Mouse (Mus musculus): ENCODE measurements around the gene Stat2. TPM values are rescaled to one million over a fixed set of nuclear protein-coding genes. Genes with fewer than 3 reads are reported as not detected.
A peak's percentile ranks its signal among the peaks of the same experiment; 100 is the strongest.
"Not testable (repeated sequence)": the region's sequence is repeated elsewhere in the genome, so short reads cannot be mapped to it uniquely, and the experiment has no call there.

Stat2 gene
- polyA plus RNA-seq, 1 experiment: 29.7 TPM

- H3K27me3 ChIP-seq (ENCODE audit: control insufficient read depth, insufficient read depth, low read length, poor library complexity, severe bottlenecking): no peaks in the 10 kb centered on the region
- H3K36me3 ChIP-seq (ENCODE audit: control insufficient read depth, insufficient read depth, low read length, poor library complexity, severe bottlenecking): peaks cover 13% of the 10 kb centered on the region
- H3K4me1 ChIP-seq (ENCODE audit: control insufficient read depth, insufficient read depth, low read length): no peaks in the 10 kb centered on the region
- no peak for TF ChIP-seq EP300 (IDR thresholded peaks at IDR 0.05; ENCODE audit: insufficient read depth, low read depth, low read length)
- TF ChIP-seq CTCF (IDR thresholded peaks at IDR 0.05; ENCODE audit: low read depth, low read length): no peak
- TF ChIP-seq POLR2A (IDR thresholded peaks at IDR 0.05; ENCODE audit: insufficient read depth, low read length): no peak
- no peak overlapping the region for H3K27ac ChIP-seq (ENCODE audit: insufficient read depth, low read length)
- H3K4me3 ChIP-seq (ENCODE audit: low read depth, low read length): peak overlapping the region; percentile 74
- H3K9ac ChIP-seq (ENCODE audit: low read depth, poor library complexity, severe bottlenecking): peak overlapping the region; percentile 83
- H3K9me3 ChIP-seq (replicated peaks; ENCODE audit: control insufficient read depth, insufficient read depth, low read length, poor library complexity, severe bottlenecking): no peaks in the 10 kb centered on the region
Measured at GRCm38 (mm10) chr10:128323516-128323915, 53.2 kb downstream of the Stat2 start.

DNA sequence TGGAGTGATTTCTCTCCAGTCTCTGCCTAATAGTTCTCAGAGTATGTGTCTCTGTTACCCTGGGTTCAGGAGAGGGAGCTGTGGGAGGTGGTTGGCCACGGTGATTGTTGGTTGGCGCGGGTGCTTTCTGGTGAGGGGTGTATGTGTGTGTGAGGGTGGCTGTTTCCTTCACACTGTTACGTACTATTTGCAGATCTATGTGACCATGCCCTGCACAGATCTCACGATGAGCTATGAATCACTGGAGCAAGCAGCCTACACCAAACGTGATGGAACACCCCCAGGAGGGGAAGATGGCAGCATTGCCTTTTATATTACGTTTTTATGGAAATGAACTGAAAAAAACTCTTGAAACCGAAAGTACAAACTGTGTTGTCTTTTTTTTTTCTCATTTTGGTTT, 56.5 kb downstream of the Stat2 start:
- TF ChIP-seq CTCF (IDR thresholded peaks at IDR 0.05; ENCODE audit: low read depth, low read length): no peak
- H3K27ac ChIP-seq (ENCODE audit: insufficient read depth, low read length): no peak overlapping the region
- no peaks in the 10 kb centered on the region for H3K9me3 ChIP-seq (replicated peaks; ENCODE audit: control insufficient read depth, insufficient read depth, low read length, poor library complexity, severe bottlenecking)
- no peak overlapping the region for H3K4me3 ChIP-seq (ENCODE audit: low read depth, low read length)
- H3K27me3 ChIP-seq (ENCODE audit: control insufficient read depth, insufficient read depth, low read length, poor library complexity, severe bottlenecking): no peaks in the 10 kb centered on the region
- H3K4me1 ChIP-seq (ENCODE audit: control insufficient read depth, insufficient read depth, low read length): no peaks in the 10 kb centered on the region
- no peak overlapping the region for H3K9ac ChIP-seq (ENCODE audit: low read depth, poor library complexity, severe bottlenecking)
- 0 out of 2 replicates have a peak, but pooled peaks cover 2% of the 10 kb centered on the region for H3K36me3 ChIP-seq (ENCODE audit: control insufficient read depth, insufficient read depth, low read length, poor library complexity, severe bottlenecking)

- Histone ChIP-seq H3K27me3 (ENCODE audit: control insufficient read depth, insufficient read depth, low read length, poor library complexity, severe bottlenecking) (no peaks in the 10 kb centered on the region), H3K9me3 (replicated peaks; ENCODE audit: control insufficient read depth, insufficient read depth, low read length, poor library complexity, severe bottlenecking) (no peaks in the 10 kb centered on the region), H3K36me3 (ENCODE audit: control insufficient read depth, insufficient read depth, low read length, poor library complexity, severe bottlenecking) (0 out of 2 replicates have a peak, but pooled peaks cover 2% of the 10 kb centered on the region), H3K4me1 (ENCODE audit: control insufficient read depth, insufficient read depth, low read length) (no peaks in the 10 kb centered on the region), H3K9ac (ENCODE audit: low read depth, poor library complexity, severe bottlenecking) (no peak overlapping the region), H3K27ac (ENCODE audit: insufficient read depth, low read length) (no peak overlapping the region), H3K4me3 (ENCODE audit: low read depth, low read length) (no peak overlapping the region)
- TF ChIP-seq CTCF (IDR thresholded peaks at IDR 0.05; ENCODE audit: low read depth, low read length) (peak; percentile 45), EP300 (IDR thresholded peaks at IDR 0.05; ENCODE audit: insufficient read depth, low read depth, low read length) (no peak)
Measured at GRCm38 (mm10) chr10:128327610-128328009, 57.3 kb downstream of the Stat2 start.

- H3K27me3 ChIP-seq (ENCODE audit: control insufficient read depth, insufficient read depth, low read length, poor library complexity, severe bottlenecking); H3K9ac ChIP-seq (ENCODE audit: low read depth, poor library complexity, severe bottlenecking); H3K9me3 ChIP-seq (replicated peaks; ENCODE audit: control insufficient read depth, insufficient read depth, low read length, poor library complexity, severe bottlenecking); H3K4me3 ChIP-seq (ENCODE audit: low read depth, low read length); H3K27ac ChIP-seq (ENCODE audit: insufficient read depth, low read length); H3K36me3 ChIP-seq (ENCODE audit: control insufficient read depth, insufficient read depth, low read length, poor library complexity, severe bottlenecking); H3K4me1 ChIP-seq (ENCODE audit: control insufficient read depth, insufficient read depth, low read length): not testable (repeated sequence)
Measured at GRCm38 (mm10) chr10:128332358-128333249, 62.2 kb downstream of the Stat2 start.

DNA sequence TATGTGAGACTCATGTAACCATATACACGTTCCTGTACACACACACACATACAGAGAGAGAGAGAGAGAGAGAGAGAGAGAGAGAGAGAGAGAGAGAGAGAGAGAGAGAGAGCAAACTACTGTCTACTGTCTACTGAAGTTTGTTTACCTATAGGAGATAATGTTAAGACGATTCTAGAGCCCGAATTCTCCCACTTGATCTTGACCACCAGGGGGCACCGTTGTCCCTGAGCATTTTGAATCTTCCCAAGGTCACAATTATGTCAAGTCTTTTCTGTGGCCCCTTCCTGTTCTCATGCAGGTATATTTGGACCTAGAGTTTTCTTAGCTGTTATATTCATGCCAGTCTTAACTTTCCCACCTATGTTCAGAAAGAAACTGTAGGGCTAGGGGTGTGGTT, 65.2 kb downstream of the Stat2 start:
- Histone ChIP-seq H3K27ac (ENCODE audit: insufficient read depth, low read length) (no peak overlapping the region), H3K4me1 (ENCODE audit: control insufficient read depth, insufficient read depth, low read length) (no peaks in the 10 kb centered on the region), H3K27me3 (ENCODE audit: control insufficient read depth, insufficient read depth, low read length, poor library complexity, severe bottlenecking) (no peaks in the 10 kb centered on the region), H3K4me3 (ENCODE audit: low read depth, low read length) (no peak overlapping the region), H3K9me3 (replicated peaks; ENCODE audit: control insufficient read depth, insufficient read depth, low read length, poor library complexity, severe bottlenecking) (no peaks in the 10 kb centered on the region), H3K9ac (ENCODE audit: low read depth, poor library complexity, severe bottlenecking) (no peak overlapping the region), H3K36me3 (ENCODE audit: control insufficient read depth, insufficient read depth, low read length, poor library complexity, severe bottlenecking) (peaks cover 7% of the 10 kb centered on the region)
- TF ChIP-seq CTCF (IDR thresholded peaks at IDR 0.05; ENCODE audit: low read depth, low read length) (no peak), EP300 (IDR thresholded peaks at IDR 0.05; ENCODE audit: insufficient read depth, low read depth, low read length) (no peak), POLR2A (IDR thresholded peaks at IDR 0.05; ENCODE audit: insufficient read depth, low read length) (no peak)

DNA sequence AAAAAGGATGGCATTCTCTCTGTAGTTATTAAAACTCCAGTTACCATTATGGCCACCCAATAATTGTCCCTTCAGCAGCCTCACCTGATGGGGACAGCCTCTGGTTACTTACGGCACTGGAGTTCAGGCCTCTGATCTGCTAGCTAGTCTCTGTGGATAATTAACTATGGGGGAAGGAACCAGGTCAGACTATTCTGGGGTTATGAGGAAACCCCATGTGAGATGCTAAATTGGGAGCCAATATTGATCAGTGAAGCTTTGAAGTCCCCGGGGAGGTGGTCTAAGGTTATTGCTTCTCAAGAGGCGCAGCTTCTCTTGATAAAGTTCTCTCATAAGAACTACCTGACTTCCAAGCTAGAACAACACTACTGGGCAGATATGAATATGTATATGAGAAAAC, 65.8 kb downstream of the Stat2 start:
- no peak overlapping the region; the same call in 1 of the 2 replicates for H3K9ac ChIP-seq (ENCODE audit: low read depth, poor library complexity, severe bottlenecking)
- H3K36me3 ChIP-seq (ENCODE audit: control insufficient read depth, insufficient read depth, low read length, poor library complexity, severe bottlenecking): peaks cover 10% of the 10 kb centered on the region
- H3K27me3 ChIP-seq (ENCODE audit: control insufficient read depth, insufficient read depth, low read length, poor library complexity, severe bottlenecking): no peaks in the 10 kb centered on the region
- TF ChIP-seq POLR2A (IDR thresholded peaks at IDR 0.05; ENCODE audit: insufficient read depth, low read length) (no peak), EP300 (IDR thresholded peaks at IDR 0.05; ENCODE audit: insufficient read depth, low read depth, low read length) (no peak), CTCF (IDR thresholded peaks at IDR 0.05; ENCODE audit: low read depth, low read length) (no peak)
- no peaks in the 10 kb centered on the region for H3K9me3 ChIP-seq (replicated peaks; ENCODE audit: control insufficient read depth, insufficient read depth, low read length, poor library complexity, severe bottlenecking)
- no peak overlapping the region for H3K27ac ChIP-seq (ENCODE audit: insufficient read depth, low read length)
- no peaks in the 10 kb centered on the region for H3K4me1 ChIP-seq (ENCODE audit: control insufficient read depth, insufficient read depth, low read length)
- no peak overlapping the region for H3K4me3 ChIP-seq (ENCODE audit: low read depth, low read length)
